Comparison of ENCODE assay signal across 8 mouse cellular contexts in the genomic region with DNA sequence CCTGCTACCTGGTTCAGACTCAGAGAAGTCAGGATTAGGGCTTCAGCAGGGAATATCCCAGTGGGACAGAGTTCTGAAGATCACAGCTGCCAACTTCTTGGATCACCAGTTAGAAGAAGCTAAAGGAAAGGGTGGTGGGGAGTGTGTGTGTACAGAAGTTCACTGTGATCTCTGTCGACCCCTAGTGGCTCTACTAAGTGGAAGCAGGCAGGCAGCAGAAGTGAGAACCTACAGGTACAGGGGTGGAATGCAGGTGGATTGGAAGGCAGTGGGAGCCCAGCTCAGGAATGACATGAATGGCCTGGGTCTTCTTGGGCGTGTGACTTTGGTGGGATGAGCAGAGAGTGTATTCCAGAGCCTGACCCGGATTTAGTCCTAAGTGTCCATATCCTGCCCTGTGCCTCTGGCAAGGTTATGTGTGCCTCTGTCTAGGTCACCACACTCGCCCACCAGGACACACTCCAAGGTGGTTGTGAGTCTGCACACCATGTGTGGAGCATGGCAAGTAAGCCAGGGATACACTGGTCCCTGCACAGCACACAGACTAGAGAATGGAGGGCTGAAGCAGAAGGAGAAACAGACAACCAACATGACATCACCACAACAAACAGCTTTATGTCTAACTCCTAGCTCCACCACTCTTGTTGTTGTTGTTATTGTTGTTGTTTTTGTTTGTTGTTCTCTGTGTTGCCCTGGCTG. TPM values are rescaled to one million over a fixed set of nuclear protein-coding genes. Genes with fewer than 3 reads are reported as not detected.
DNase-seq lines count a peak whose midpoint lies in the region; ATAC-seq and TF ChIP-seq lines count a peak whose summit lies in the region.

No protein-coding gene starts in this region.

- peak; percentile 83 for DNase-seq in heart, postnatal 0 days (ENCODE audit: low spot score)
- no peak for DNase-seq in heart, adult 8-10 months (ENCODE audit: low spot score)
- DNase-seq in ES-E14 (ENCODE audit: low read depth, low spot score) = peak; percentile 48
- peak; percentile 48 for DNase-seq in embryo, embryonic 11.5 days (ENCODE audit: low read depth, low spot score)
- DNase-seq in kidney, adult 9 months = peak; percentile 66
- no peak for DNase-seq in urinary bladder, adult 2 months (ENCODE audit: low spot score)
- no peak for DNase-seq in spleen, postnatal 36 days (ENCODE audit: low spot score in 2 of 2)

- H3K27ac ChIP-seq in heart, postnatal 0 days (ENCODE audit: low read depth) = peak overlapping the region; percentile 80; the same call in 1 of the 2 replicates
- H3K27ac ChIP-seq in ES-E14 (ENCODE audit: insufficient read depth, low read depth, low read length, poor library complexity, severe bottlenecking) = no peak overlapping the region

- 0 out of 2 replicates have a peak, but pooled peaks cover 5% of the 10 kb centered on the region for H3K36me3 ChIP-seq in heart, postnatal 0 days (replicated peaks; ENCODE audit: control insufficient read depth, insufficient read depth, low read length)
- H3K36me3 ChIP-seq in ES-E14 (ENCODE audit: control insufficient read depth, insufficient read depth, low read length, poor library complexity, severe bottlenecking) = peaks cover under 1% of the 10 kb centered on the region; the same call in 1 of the 2 replicates

- H3K4me2 ChIP-seq in heart, postnatal 0 days (ENCODE audit: low read depth, low read length) = no peak overlapping the region

- H3K9me3 ChIP-seq in heart, postnatal 0 days (replicated peaks; ENCODE audit: control insufficient read depth, low read length) = no peaks in the 10 kb centered on the region
- H3K9me3 ChIP-seq in ES-E14 (ENCODE audit: control insufficient read depth, insufficient read depth, low read depth, low read length) = no peaks in the 10 kb centered on the region; the same call in 1 of the 2 replicates

- no peak overlapping the region for H3K4me3 ChIP-seq in heart, postnatal 0 days (ENCODE audit: low read depth, low read length)
- no peak overlapping the region for H3K4me3 ChIP-seq in ES-E14 (ENCODE audit: insufficient read depth in 1 of 2, low read depth in 1 of 2, low read length in 2 of 2, poor library complexity in 1 of 2, severe bottlenecking in 1 of 2)

- H3K4me1 ChIP-seq in heart, postnatal 0 days (ENCODE audit: control insufficient read depth, insufficient read depth) = peaks cover 18% of the 10 kb centered on the region
- H3K4me1 ChIP-seq in ES-E14 (ENCODE audit: control insufficient read depth in 2 of 2, insufficient read depth in 2 of 2, low read length in 2 of 2, poor library complexity in 1 of 2) = no peaks in the 10 kb centered on the region

- no peaks in the 10 kb centered on the region for H3K27me3 ChIP-seq in heart, postnatal 0 days (ENCODE audit: control insufficient read depth, insufficient read depth, low read length)

- in situ Hi-C loops in ES-E14 (cut with MboI; ENCODE audit: low sequenced_read_pairs in 2 of 2, unreplicated experiment in 2 of 2) = no loop called here

- TF ChIP-seq EP300 in heart, postnatal 0 days (IDR thresholded peaks at IDR 0.05; ENCODE audit: low read depth) = no peak

- no peak overlapping the region for H3K9ac ChIP-seq in heart, postnatal 0 days (replicated peaks; ENCODE audit: low read depth, low read length)
- H3K9ac ChIP-seq in ES-E14 (ENCODE audit: insufficient read depth, low read depth, low read length, poor library complexity, severe bottlenecking) = no peak overlapping the region

- TF ChIP-seq CTCF in heart, postnatal 0 days (IDR thresholded peaks at IDR 0.05; ENCODE audit: low read depth) = peak; percentile 87

- peak; percentile 58; the same call in 1 of the 2 replicates for ATAC-seq in heart, postnatal 0 days (ENCODE audit: insufficient read depth, low read depth)
- peak; percentile 85 for ATAC-seq in megakaryocyte progenitor cell, adult 5-6 weeks (replicated peaks; ENCODE audit: poor library complexity)

- WGBS in heart, postnatal 0 days = 36% methylated on average over 4 of the region's 4 CpGs

TF ChIP-seq in ES-E14, 5 proteins besides CTCF, POLR2A, EP300 and RAD21:
- no peak for TF ChIP-seq HCFC1 (IDR thresholded peaks at IDR 0.05; ENCODE audit: borderline replicate concordance, insufficient read depth, low read length)
- no peak for TF ChIP-seq ZNF384 (IDR thresholded peaks at IDR 0.05; ENCODE audit: low read depth, low read length)
- TF ChIP-seq MAFK (IDR thresholded peaks at IDR 0.05; ENCODE audit: insufficient read depth, low read depth, low read length) = no peak
- TF ChIP-seq ZC3H11A (IDR thresholded peaks at IDR 0.05; ENCODE audit: borderline replicate concordance, low read depth, low read length) = no peak
- no peak for TF ChIP-seq CHD2 (IDR thresholded peaks at IDR 0.05; ENCODE audit: low read depth, low read length)

RNA-seq across cellular contexts. Expression of gene Myzap, which starts 31.9 kb away (rescaled TPM):
- 196 and 240 TPM in 2 replicates for total RNA-seq in heart, postnatal 0 days (2014; rRNA removed; ENCODE audit: low replicate concordance)
- 301 and 341 TPM in 2 replicates for polyA plus RNA-seq in heart, postnatal 0 days (2015; fragmentation: Nextera tagmentation; extraction: Ambion mirVana)
- total RNA-seq in heart, adult 8-10 months (2022) = 100 to 1,000 TPM; 373 to 483 (median 430) TPM
- total RNA-seq in ES-E14 (2012; rRNA removed) = 0.85 and 0.94 TPM in 2 replicates
- total RNA-seq in megakaryocyte progenitor cell, adult 5-6 weeks (2015) = not detected in 2 replicates
- total RNA-seq in megakaryocyte progenitor cell, adult 5-6 weeks (2017) = 0.98 and 1.5 TPM in 2 replicates
- 53.1 and 66.1 TPM in 2 replicates for polyA plus RNA-seq in urinary bladder, adult 2 months (2012; rRNA removed)

Comparison
In these comparisons a context has a peak if more than half of its experiments do, and no peak if none do; other contexts are left out.
1. DNase-seq: peak in heart, postnatal 0 days (single experiment), ES-E14 (single experiment), embryo, embryonic 11.5 days (single experiment) and kidney, adult 9 months (single experiment); none in heart, adult 8-10 months (single experiment), urinary bladder, adult 2 months (single experiment) and spleen, postnatal 36 days (0 of 2).
2. RNA of gene Myzap, which starts 31.9 kb away (total RNA-seq): 373 to 483 TPM in heart, adult 8-10 months and 196 to 240 TPM in heart, postnatal 0 days; 0.98 to 1.5 TPM in megakaryocyte progenitor cell, adult 5-6 weeks and 0.85 to 0.94 TPM in ES-E14; every median in the first group is over 10 times any median in the second.